Mouse (Mus musculus) cortical plate, adult 2 months (tissue): ENCODE data around the gene Sult1c1. TPM values are rescaled to one million over a fixed set of nuclear protein-coding genes. Genes with fewer than 3 reads are reported as not detected.
"Not testable (repeated sequence)": the region's sequence is repeated elsewhere in the genome, so short reads cannot be mapped to it uniquely, and the experiment has no call there.

Experiments used
- H3K27ac ChIP-seq: fragments of 200-500 bp; 2 replicates; pipeline ENCODE4 v1.5.1; 2012; ENCODE audit warnings: low read length, control low read depth, inconsistent platforms; ENCODE audit not compliant: insufficient read depth
- H3K4me1 ChIP-seq: fragments of 200-500 bp; 2 replicates; pipeline ENCODE4 v1.6.1; 2011; ENCODE audit warnings: low read length; ENCODE audit not compliant: control insufficient read depth, insufficient read depth
- H3K4me3 ChIP-seq: fragments of 200-500 bp; 2 replicates; pipeline ENCODE4 v1.5.1; 2011; ENCODE audit warnings: mild to moderate bottlenecking, low read length, control low read depth; ENCODE audit not compliant: insufficient read depth
- CTCF ChIP-seq: fragments of 200-500 bp; IDR thresholded peaks from 2 replicates; pipeline ENCODE4 v1.5.1; 2011; ENCODE audit warnings: mild to moderate bottlenecking, control low read depth, low read length; ENCODE audit not compliant: insufficient read depth; ENCODE audit errors: extremely low read depth
- POLR2A ChIP-seq: fragments of 200-500 bp; IDR thresholded peaks from 2 replicates; pipeline ENCODE4 v1.6.1; 2011; ENCODE audit warnings: mild to moderate bottlenecking, low read length, control low read depth; ENCODE audit not compliant: insufficient read depth; ENCODE audit errors: extremely low read depth
- polyA plus RNA-seq: library from polyadenylated mRNA; depleted of rRNA; stranded (reverse); fragments of >200 nt; gene quantifications from 2 replicates; pipeline ENCODE4 v1.2.3, GENCODE M21; 2012; rRNA removed

Sult1c1 gene
- polyA plus RNA-seq = not detected in 2 replicates

DNA sequence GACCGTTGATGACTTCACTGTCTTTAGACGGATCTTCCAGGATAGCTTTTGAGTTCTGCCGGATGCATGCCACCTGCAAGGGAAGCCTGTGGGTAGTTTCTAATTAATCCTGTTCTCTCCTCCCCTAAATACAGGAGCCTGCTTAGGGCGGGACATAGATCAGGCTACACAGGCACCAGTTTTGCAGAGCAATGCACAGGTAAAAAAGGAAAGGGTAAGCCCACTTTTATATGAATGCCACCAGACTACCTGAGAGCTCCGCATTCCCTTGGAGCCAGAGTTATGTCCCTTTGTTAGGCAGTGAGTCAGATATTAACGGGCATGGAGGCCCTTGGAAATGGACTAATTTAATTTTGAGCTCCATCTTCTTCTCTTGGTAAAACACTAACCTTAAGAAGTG lies at the start of gene Sult1c1:
Gene Sult1c1 (minus strand): TSS at position 101 of the 400 bp plus-strand sequence.
- no peak within 1 kb of the TSS for H3K4me3 ChIP-seq
- TF ChIP-seq POLR2A = no peak
- no peak for TF ChIP-seq CTCF
- no peaks in the 10 kb centered on the region for H3K4me1 ChIP-seq
- H3K27ac ChIP-seq = no peak within 1 kb of the TSS

GRCm38 (mm10) chr17:54014204-54014603 lies 23.7 kb upstream of the Sult1c1 start:
- peak; percentile 46; the same call in 1 of the 2 replicates for TF ChIP-seq CTCF
- TF ChIP-seq POLR2A = no peak
- Histone ChIP-seq H3K4me1 (no peaks in the 10 kb centered on the region), H3K27ac (no peak overlapping the region), H3K4me3 (no peak overlapping the region)

- TF ChIP-seq CTCF (no peak), POLR2A (no peak)
- Histone ChIP-seq H3K27ac (no peak overlapping the region), H3K4me3 (no peak overlapping the region), H3K4me1 (no peaks in the 10 kb centered on the region)
These were observed 20.7 kb upstream of the Sult1c1 start for GRCm38 (mm10) chr17:54011196-54011595.

DNA sequence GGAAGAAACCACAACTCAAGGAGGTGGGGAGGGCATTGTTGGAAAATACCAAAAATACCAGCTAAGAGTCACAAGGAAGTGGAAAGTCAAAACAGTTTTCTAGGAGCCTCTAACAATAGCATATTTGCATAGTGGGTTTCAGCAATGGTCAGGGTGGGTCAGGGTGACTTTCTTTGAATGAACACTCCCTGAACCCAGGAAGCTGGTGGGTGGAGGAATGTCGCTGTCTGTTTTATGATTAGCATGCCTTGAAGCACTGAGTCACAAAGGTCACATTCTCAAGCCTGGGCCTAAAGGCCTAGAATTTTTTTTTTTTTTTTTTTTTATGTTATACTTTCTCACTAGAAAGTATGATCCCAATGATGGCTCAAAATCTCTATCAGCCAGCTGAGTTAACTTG lies 20.1 kb upstream of the Sult1c1 start:
- not testable (repeated sequence) for H3K4me1 ChIP-seq, H3K27ac ChIP-seq, H3K4me3 ChIP-seq

DNA sequence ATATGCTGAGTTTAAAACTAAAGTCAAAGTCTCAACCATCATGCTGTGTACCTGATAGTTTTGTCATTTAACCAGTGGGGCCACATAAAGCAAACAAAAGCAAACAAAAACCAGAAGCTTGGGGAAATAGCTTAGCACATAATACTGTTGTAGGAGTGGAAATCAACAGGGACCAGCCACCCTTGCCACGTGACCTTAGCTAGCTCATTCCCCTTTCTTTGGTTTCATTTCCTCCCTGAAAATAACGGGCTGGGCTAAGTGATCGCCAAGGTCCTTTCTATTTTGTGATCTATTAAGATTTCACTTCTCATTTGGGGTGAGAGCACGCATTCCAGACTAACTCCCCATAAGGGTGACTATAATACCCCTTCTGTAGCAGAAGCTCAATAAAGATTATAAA lies 13.0 kb upstream of the Sult1c1 start:
- Histone ChIP-seq H3K27ac (no peak overlapping the region), H3K4me1 (no peaks in the 10 kb centered on the region), H3K4me3 (no peak overlapping the region)
- no peak for TF ChIP-seq POLR2A
- no peak for TF ChIP-seq CTCF

DNA sequence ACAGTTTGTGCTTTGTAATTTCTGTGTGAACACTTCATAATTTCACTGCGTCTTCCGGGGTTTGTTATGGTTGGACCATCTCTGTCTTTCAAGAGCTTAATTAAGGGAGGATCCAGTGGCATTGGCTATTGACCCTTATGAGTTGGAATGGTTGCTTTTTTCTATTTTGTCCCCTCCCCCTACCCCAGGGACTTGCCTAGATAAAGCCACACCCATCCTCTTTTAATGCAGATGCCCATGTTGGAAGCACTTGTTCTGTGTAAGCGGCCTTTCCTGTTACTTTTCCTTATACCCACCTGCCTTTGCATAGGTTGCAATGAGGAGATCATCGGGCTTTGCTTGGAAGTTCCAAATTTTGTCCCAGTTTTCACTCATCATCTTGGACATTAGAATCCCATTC lies 16.9 kb downstream of the Sult1c1 start:
- Histone ChIP-seq H3K4me3 (no peak overlapping the region), H3K27ac (no peak overlapping the region), H3K4me1 (no peaks in the 10 kb centered on the region)
- TF ChIP-seq CTCF (no peak), POLR2A (no peak)

DNA sequence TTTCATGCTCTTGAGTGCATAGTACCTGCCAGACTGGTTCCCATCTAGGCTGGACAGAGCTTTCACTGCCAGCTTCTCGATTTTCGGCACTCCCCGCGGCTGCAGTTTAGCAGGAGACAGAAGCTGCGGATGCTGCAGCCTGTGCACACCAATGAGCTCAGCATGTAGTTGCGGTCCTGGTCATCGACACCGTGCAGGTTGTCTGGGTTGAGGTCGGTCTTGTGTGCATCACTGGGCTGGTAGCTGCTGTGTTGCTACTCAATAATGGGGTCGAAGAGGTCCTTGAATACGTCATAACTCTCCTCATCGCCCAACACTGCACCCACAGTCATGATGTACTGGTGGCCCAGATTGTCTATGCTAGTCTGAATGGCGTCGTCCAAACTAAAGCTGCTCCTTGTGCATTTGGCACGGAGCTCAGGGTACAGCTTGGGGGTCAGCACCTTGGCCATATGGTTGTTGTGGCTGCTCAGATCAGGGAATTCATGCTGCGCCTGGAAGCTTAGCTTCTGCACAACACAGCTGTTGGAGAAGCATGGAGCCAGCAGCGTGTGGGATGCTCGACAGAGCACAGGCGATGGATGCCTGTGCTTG lies 48.8 kb downstream of the Sult1c1 start:
- H3K27ac ChIP-seq = no peak overlapping the region
- no peak for TF ChIP-seq POLR2A
- TF ChIP-seq CTCF = no peak
- H3K4me1 ChIP-seq = no peaks in the 10 kb centered on the region
- H3K4me3 ChIP-seq = no peak overlapping the region

GRCm38 (mm10) chr17:53940726-53941125 lies 49.7 kb downstream of the Sult1c1 start:
- TF ChIP-seq POLR2A = no peak
- TF ChIP-seq CTCF = no peak
- no peak overlapping the region for H3K4me3 ChIP-seq
- H3K27ac ChIP-seq = no peak overlapping the region
- H3K4me1 ChIP-seq = no peaks in the 10 kb centered on the region

Other genes with a start within 250 kb of the Sult1c1 start
- not detected in 2 replicates for gene Sult1c2, start 144.3 kb downstream of the Sult1c1 start, polyA plus RNA-seq